Mouse (Mus musculus) stomach, embryonic 15.5 days (tissue): ENCODE measurements at regions not wholly inside any gene's neighbourhood (a gene's known extent, or its start where the extent isn't known, plus 50 kb on each side); places are given as distances from the start of the nearest gene placed in this dataset.

Source experiments
- ATAC-seq: fragments of 200-750 bp; cut with Nextera tagmentation; 2 replicates; pipeline ENCODE4 v1.8.0; 2017; ENCODE audit warnings: low read depth, moderate number of reproducible peaks, moderate TSS enrichment; ENCODE audit not compliant: insufficient read depth, low FRiP score
- H3K27ac ChIP-seq: fragments of 300-500 bp; sonication (generic); 2 replicates; pipeline ENCODE4 v1.5.1; 2015; ENCODE audit warnings: mild to moderate bottlenecking, inconsistent platforms
- H3K27me3 ChIP-seq: fragments of 300-500 bp; sonication (generic); replicated peaks from 2 replicates; pipeline ENCODE4 v1.6.1; 2015; ENCODE audit warnings: inconsistent platforms
- H3K36me3 ChIP-seq: fragments of 300-500 bp; sonication (generic); 2 replicates; pipeline ENCODE4 v1.6.1; 2015; ENCODE audit warnings: inconsistent platforms
- H3K4me1 ChIP-seq: fragments of 300-500 bp; sonication (generic); 2 replicates; pipeline ENCODE4 v1.6.1; 2015; ENCODE audit warnings: inconsistent platforms
- H3K4me2 ChIP-seq: fragments of 300-500 bp; sonication (generic); 2 replicates; pipeline ENCODE4 v1.6.1; 2015; ENCODE audit warnings: mild to moderate bottlenecking, inconsistent platforms
- H3K4me3 ChIP-seq: fragments of 300-500 bp; sonication (generic); replicated peaks from 2 replicates; pipeline ENCODE4 v1.5.1; 2015; ENCODE audit warnings: inconsistent platforms
- H3K9ac ChIP-seq: fragments of 300-500 bp; sonication (generic); 2 replicates; pipeline ENCODE4 v1.6.1; 2015; ENCODE audit warnings: inconsistent platforms
- H3K9me3 ChIP-seq: fragments of 300-500 bp; sonication (generic); 2 replicates; pipeline ENCODE4 v1.6.1; 2016; ENCODE audit warnings: inconsistent platforms
- WGBS: fragments of 180-500 bp; shearing (Covaris S2); methylation state at CpG from one replicate; pipeline ENCODE4 v1.1.7; 2015; 5-methylcytosine and 5-hydroxymethylcytosine counted together

GRCm38 (mm10) chr8:49194592-49195332, 351.0 kb upstream of the Tenm3 start:
- no peak for ATAC-seq
- H3K9ac ChIP-seq = no peak overlapping the region
- H3K4me2 ChIP-seq = no peak overlapping the region
- no peaks in the 10 kb centered on the region for H3K9me3 ChIP-seq
- no peaks in the 10 kb centered on the region for H3K36me3 ChIP-seq
- 79% methylated on average over 11 of the region's 11 CpGs for WGBS
- H3K4me1 ChIP-seq = no peaks in the 10 kb centered on the region
- H3K4me3 ChIP-seq = no peak overlapping the region
- no peaks in the 10 kb centered on the region for H3K27me3 ChIP-seq
- H3K27ac ChIP-seq = no peak overlapping the region

GRCm38 (mm10) chr8:49186853-49187252, 343.1 kb upstream of the Tenm3 start:
- ATAC-seq = no peak
- Histone ChIP-seq H3K36me3 (no peaks in the 10 kb centered on the region), H3K9ac (no peak overlapping the region), H3K27ac (no peak overlapping the region), H3K4me1 (no peaks in the 10 kb centered on the region), H3K27me3 (no peaks in the 10 kb centered on the region), H3K4me3 (no peak overlapping the region), H3K4me2 (no peak overlapping the region), H3K9me3 (no peaks in the 10 kb centered on the region)
- WGBS = 79% methylated on average over 3 of the region's 3 CpGs

DNA sequence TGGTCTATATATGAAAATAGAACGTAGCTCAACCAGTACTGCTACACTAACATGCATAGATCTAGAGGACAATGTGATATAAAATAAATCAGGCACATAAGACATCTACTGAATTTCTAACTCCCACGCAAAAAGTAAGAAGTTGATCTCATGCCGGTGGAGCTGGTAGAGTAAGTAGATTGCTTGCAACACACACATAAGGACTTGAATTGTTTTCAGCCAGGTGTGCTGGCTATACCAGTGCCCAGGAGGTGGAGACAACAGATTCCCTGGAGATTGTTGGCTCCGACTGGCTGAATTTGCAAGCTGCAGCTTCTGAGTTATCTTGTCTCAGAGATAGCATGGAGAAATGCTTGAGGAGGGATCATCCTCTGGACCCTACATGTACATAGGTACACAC, 331.6 kb upstream of the Tenm3 start:
- H3K4me1 ChIP-seq = no peaks in the 10 kb centered on the region
- ATAC-seq = no peak
- WGBS = 76% methylated on average over 4 of the region's 4 CpGs
- no peak overlapping the region for H3K4me3 ChIP-seq
- H3K4me2 ChIP-seq = no peak overlapping the region
- H3K27ac ChIP-seq = no peak overlapping the region
- no peak overlapping the region for H3K9ac ChIP-seq
- no peaks in the 10 kb centered on the region for H3K9me3 ChIP-seq
- H3K27me3 ChIP-seq = no peaks in the 10 kb centered on the region
- no peaks in the 10 kb centered on the region for H3K36me3 ChIP-seq

DNA sequence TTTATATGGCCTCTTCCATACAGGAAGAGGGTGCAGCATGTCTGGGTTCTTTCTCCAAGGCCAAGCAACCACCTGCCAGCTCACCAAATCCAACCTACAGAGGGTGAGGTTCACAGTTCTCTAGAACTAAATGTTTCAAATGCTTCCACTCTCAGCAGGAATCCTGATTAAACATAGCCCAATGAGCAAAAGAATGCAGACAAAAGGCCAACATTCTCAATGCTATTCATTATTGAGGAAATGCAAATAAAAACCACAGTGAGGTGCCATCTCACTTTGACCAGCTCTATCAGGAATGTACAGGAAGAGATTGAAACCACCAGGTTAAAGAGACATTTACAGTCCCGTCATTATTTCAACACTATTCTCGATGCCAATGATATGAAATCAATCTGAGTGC, 331.2 kb upstream of the Tenm3 start:
- Histone ChIP-seq H3K9me3 (no peaks in the 10 kb centered on the region), H3K27me3 (no peaks in the 10 kb centered on the region), H3K4me1 (no peaks in the 10 kb centered on the region), H3K27ac (no peak overlapping the region), H3K4me2 (no peak overlapping the region), H3K36me3 (no peaks in the 10 kb centered on the region), H3K9ac (no peak overlapping the region), H3K4me3 (no peak overlapping the region)
- ATAC-seq = no peak
- 75% methylated on average over 2 of the region's 2 CpGs for WGBS

GRCm38 (mm10) chr8:49159318-49159717, 315.6 kb upstream of the Tenm3 start:
- H3K36me3 ChIP-seq = no peaks in the 10 kb centered on the region
- no peak overlapping the region for H3K9ac ChIP-seq
- H3K4me3 ChIP-seq = no peak overlapping the region
- no peak for ATAC-seq
- 58% methylated on average over 4 of the region's 4 CpGs for WGBS
- no peaks in the 10 kb centered on the region for H3K4me1 ChIP-seq
- no peak overlapping the region for H3K27ac ChIP-seq
- no peaks in the 10 kb centered on the region for H3K27me3 ChIP-seq
- H3K4me2 ChIP-seq = no peak overlapping the region
- no peaks in the 10 kb centered on the region for H3K9me3 ChIP-seq

DNA sequence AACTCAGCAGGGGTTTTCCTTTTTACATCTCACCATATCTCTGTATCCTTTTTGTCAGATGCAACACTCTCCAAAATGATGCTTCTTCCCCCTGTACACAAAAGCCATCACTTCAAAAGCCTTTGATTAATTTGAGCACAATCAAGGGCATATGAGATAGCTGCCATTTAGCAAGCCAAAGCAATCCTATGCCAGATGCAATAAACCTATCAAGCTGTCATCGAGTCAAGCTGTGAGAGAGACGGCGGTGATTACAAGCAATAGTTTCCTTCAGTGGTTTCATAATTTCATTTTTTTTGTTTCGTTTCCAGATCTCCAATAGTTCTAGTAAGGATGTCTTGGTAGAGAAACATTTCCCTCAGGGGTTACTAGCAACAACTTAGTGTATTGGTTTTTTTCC, 314.4 kb upstream of the Tenm3 start:
- Histone ChIP-seq H3K9ac (no peak overlapping the region), H3K9me3 (no peaks in the 10 kb centered on the region), H3K36me3 (no peaks in the 10 kb centered on the region), H3K4me2 (no peak overlapping the region), H3K27ac (no peak overlapping the region), H3K27me3 (no peaks in the 10 kb centered on the region), H3K4me3 (no peak overlapping the region), H3K4me1 (no peaks in the 10 kb centered on the region)
- ATAC-seq = no peak
- WGBS = 78% methylated on average over 4 of the region's 4 CpGs

- ATAC-seq = no peak
- Histone ChIP-seq H3K4me1 (no peaks in the 10 kb centered on the region), H3K4me2 (no peak overlapping the region), H3K36me3 (no peaks in the 10 kb centered on the region), H3K27me3 (no peaks in the 10 kb centered on the region), H3K4me3 (no peak overlapping the region), H3K9ac (no peak overlapping the region), H3K27ac (no peak overlapping the region), H3K9me3 (no peaks in the 10 kb centered on the region)
- 86% methylated on average over 10 of the region's 10 CpGs for WGBS
Observed at GRCm38 (mm10) chr8:49136503-49137044, 292.8 kb upstream of the Tenm3 start.

- no peak for ATAC-seq
- Histone ChIP-seq H3K4me1 (no peaks in the 10 kb centered on the region), H3K9ac (no peak overlapping the region), H3K4me2 (no peak overlapping the region), H3K36me3 (no peaks in the 10 kb centered on the region), H3K27ac (no peak overlapping the region), H3K27me3 (no peaks in the 10 kb centered on the region), H3K9me3 (no peaks in the 10 kb centered on the region), H3K4me3 (no peak overlapping the region)
- 75% methylated on average over 6 of the region's 6 CpGs for WGBS
Observed at GRCm38 (mm10) chr8:49109095-49109494, 265.3 kb upstream of the Tenm3 start.

DNA sequence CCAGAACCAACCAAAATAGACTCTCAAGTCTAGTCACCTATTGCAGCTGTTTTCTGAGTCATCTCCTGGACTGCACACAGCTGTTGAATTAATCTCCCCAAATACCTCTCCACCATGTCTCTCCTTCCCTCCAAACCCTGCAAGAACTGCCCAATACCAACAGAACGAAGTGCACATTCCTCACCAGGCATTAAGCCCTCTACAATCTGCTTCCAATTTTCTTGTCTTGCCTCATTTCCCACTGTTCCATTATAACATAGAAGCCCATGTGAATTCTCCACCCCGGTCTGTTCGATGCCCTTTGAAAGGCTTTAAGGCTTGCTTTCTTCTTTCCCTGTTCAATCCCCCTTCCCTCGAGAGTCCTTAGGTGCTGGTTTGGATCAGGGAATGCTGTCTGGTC, 264.9 kb upstream of the Tenm3 start:
- 72% methylated on average over 4 of the region's 4 CpGs for whole genome bisulfite sequencing
- no peaks in the 10 kb centered on the region for H3K4me1 ChIP-seq
- H3K4me3 ChIP-seq = no peak overlapping the region
- H3K9ac ChIP-seq = no peak overlapping the region
- H3K4me2 ChIP-seq = no peak overlapping the region
- ATAC-seq = no peak
- H3K9me3 ChIP-seq = no peaks in the 10 kb centered on the region
- H3K27ac ChIP-seq = no peak overlapping the region
- H3K36me3 ChIP-seq = no peaks in the 10 kb centered on the region
- no peaks in the 10 kb centered on the region for H3K27me3 ChIP-seq

- no peaks in the 10 kb centered on the region for H3K36me3 ChIP-seq
- H3K4me1 ChIP-seq = no peaks in the 10 kb centered on the region
- H3K9ac ChIP-seq = no peak overlapping the region
- WGBS = 65% methylated on average over 3 of the region's 3 CpGs
- no peak overlapping the region for H3K4me3 ChIP-seq
- no peaks in the 10 kb centered on the region for H3K27me3 ChIP-seq
- no peak overlapping the region for H3K4me2 ChIP-seq
- H3K9me3 ChIP-seq = no peaks in the 10 kb centered on the region
- ATAC-seq = no peak
- no peak overlapping the region for H3K27ac ChIP-seq
Observed at GRCm38 (mm10) chr8:49106531-49106930, 262.8 kb upstream of the Tenm3 start.

DNA sequence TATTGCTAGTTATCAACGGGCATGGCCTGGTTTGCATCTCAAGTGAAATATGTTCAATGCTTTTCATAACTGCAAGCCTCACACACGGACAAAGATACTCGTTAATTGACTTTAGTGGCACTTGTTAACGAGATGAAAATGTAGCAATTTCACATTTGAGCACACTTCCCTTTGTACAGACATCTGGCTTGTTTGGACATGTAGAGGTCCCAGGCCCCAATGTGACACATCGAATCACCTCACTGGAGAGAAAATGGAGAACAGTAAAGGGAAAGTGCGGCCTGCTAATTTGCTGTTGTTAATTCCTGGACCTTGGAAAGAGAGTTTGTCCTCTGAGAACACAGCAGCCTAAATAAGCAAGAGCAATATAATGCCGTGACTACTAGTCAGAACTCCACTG, 257.4 kb upstream of the Tenm3 start:
- Histone ChIP-seq H3K36me3 (no peaks in the 10 kb centered on the region), H3K4me2 (no peak overlapping the region), H3K27me3 (no peaks in the 10 kb centered on the region), H3K4me3 (no peak overlapping the region), H3K9ac (no peak overlapping the region), H3K4me1 (no peaks in the 10 kb centered on the region), H3K9me3 (no peaks in the 10 kb centered on the region), H3K27ac (no peak overlapping the region)
- WGBS = 89% methylated on average over 7 of the region's 7 CpGs
- ATAC-seq = no peak

DNA sequence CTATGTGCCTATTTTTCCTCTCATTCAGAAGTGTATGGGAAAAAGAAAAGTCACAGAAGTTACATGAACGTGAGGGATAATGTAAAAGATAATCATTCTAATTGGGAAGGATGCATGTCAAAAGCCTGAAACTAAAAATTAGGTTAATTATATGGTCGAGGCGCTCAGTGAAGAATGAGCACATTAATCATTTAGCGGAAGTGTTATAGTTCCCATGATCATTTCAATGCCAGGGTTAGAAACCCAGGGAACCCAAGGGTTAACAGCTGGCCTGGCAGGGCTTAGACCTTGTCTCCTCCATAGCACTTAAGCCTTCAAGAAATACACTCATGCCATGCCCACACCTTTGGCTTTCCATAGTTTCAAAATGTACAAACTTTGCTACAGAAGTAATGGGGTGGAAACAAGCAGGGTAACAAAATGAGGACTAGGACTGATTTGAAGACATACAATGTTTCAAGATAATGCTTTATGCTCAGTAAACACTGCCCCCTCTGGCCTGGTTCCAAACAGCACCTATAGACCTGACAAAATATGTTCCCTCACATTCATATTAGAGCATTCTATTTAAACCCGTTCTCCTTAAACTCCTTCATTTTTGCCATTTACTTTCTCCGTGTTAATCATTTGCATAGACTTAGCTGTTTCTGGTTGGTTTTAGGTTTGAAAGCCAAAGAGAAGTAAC, 240.6 kb upstream of the Tenm3 start:
- no peaks in the 10 kb centered on the region for H3K36me3 ChIP-seq
- H3K9me3 ChIP-seq = no peaks in the 10 kb centered on the region
- whole genome bisulfite sequencing = 86% methylated on average over 6 of the region's 6 CpGs
- no peak for ATAC-seq
- no peaks in the 10 kb centered on the region for H3K27me3 ChIP-seq
- no peak overlapping the region for H3K27ac ChIP-seq
- no peak overlapping the region for H3K4me2 ChIP-seq
- H3K4me3 ChIP-seq = no peak overlapping the region
- H3K9ac ChIP-seq = no peak overlapping the region
- H3K4me1 ChIP-seq = no peaks in the 10 kb centered on the region
